Mouse (Mus musculus): ENCODE results near the gene Clcn1. TPM values are rescaled to one million over a fixed set of nuclear protein-coding genes. Genes with fewer than 3 reads are reported as not detected.

Gene Clcn1
- total and polyA plus RNA-seq, 3 experiments: 0.11 to 0.45 TPM; not detected in 1

GRCm38 (mm10) chr6:42351776-42352485 is 65.4 kb downstream of the Clcn1 start:
- Histone ChIP-seq H3K4me3 (ENCODE audit: low read depth, low read length) (peak overlapping the region; percentile 11; the same call in 1 of the 2 replicates), H3K36me3 (replicated peaks) (peaks cover 21% of the 10 kb centered on the region), H3K27me3 (ENCODE audit: insufficient read depth, low read length) (peaks cover 5% of the 10 kb centered on the region; the same call in 1 of the 2 replicates), H3K4me1 (ENCODE audit: insufficient read depth, low read depth, low read length) (peaks cover 57% of the 10 kb centered on the region), H3K9me3 (replicated peaks) (no peaks in the 10 kb centered on the region)
- DNase-seq (ENCODE audit: low spot score) (peak; percentile 36), ATAC-seq (ENCODE audit: extremely low read depth, insufficient number of reproducible peaks, low FRiP score, poor library complexity, severe bottlenecking) (no peak)
- no peak for TF ChIP-seq GATA1 (IDR thresholded peaks at IDR 0.05; ENCODE audit: borderline replicate concordance, low read length)
- no peak for TF ChIP-seq CTCF (IDR thresholded peaks at IDR 0.05; ENCODE audit: low read depth, low read length)
- TF ChIP-seq GATA2 (IDR thresholded peaks at IDR 0.05; ENCODE audit: borderline replicate concordance, low read depth, low read length): no peak
- no peak for TF ChIP-seq POLR2AphosphoS5 (IDR thresholded peaks at IDR 0.05; ENCODE audit: insufficient replicate concordance, low read depth, low read length)
- TF ChIP-seq TAL1 (conservative IDR thresholded peaks at IDR 0.05; ENCODE audit: low read depth, low read length): no peak

GRCm38 (mm10) chr6:42352486-42352846 is 66.0 kb downstream of the Clcn1 start:
- TF ChIP-seq TAL1 (conservative IDR thresholded peaks at IDR 0.05; ENCODE audit: low read depth, low read length) (no peak), POLR2AphosphoS5 (IDR thresholded peaks at IDR 0.05; ENCODE audit: insufficient replicate concordance, low read depth, low read length) (no peak), GATA2 (IDR thresholded peaks at IDR 0.05; ENCODE audit: borderline replicate concordance, low read depth, low read length) (no peak), CTCF (IDR thresholded peaks at IDR 0.05; ENCODE audit: low read depth, low read length) (no peak), GATA1 (IDR thresholded peaks at IDR 0.05; ENCODE audit: borderline replicate concordance, low read length) (no peak)
- H3K4me1 ChIP-seq (ENCODE audit: insufficient read depth, low read depth, low read length): peaks cover 57% of the 10 kb centered on the region
- no peaks in the 10 kb centered on the region for H3K9me3 ChIP-seq (replicated peaks)
- H3K27me3 ChIP-seq (ENCODE audit: insufficient read depth, low read length): peaks cover 5% of the 10 kb centered on the region; the same call in 1 of the 2 replicates
- no peak overlapping the region; the same call in 1 of the 2 replicates for H3K4me3 ChIP-seq (ENCODE audit: low read depth, low read length)
- DNase-seq (ENCODE audit: low spot score) (no peak), ATAC-seq (ENCODE audit: extremely low read depth, insufficient number of reproducible peaks, low FRiP score, poor library complexity, severe bottlenecking) (no peak)
- peaks cover 27% of the 10 kb centered on the region for H3K36me3 ChIP-seq (replicated peaks)

DNA sequence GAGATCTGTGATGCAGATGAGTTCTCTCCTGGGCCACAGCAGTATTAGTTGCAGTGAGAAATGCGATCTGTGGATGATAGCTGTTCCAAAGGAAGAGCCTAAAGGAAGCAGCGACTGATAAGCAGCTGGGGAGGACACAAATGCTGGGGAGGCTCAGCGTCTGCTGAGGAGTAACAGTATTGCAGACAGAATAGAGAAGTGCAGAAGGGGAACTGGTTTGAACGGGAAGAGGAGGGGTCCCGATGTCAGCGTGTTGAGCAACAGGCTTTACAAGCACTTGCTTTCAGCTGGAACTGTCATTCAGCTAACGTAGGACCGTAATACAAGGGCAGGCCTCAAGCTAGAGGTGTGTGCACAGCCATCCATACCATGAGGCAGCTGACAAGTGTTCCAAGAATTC is 66.7 kb downstream of the Clcn1 start:
- TF ChIP-seq GATA1 (IDR thresholded peaks at IDR 0.05; ENCODE audit: borderline replicate concordance, low read length): no peak
- TF ChIP-seq CTCF (IDR thresholded peaks at IDR 0.05; ENCODE audit: low read depth, low read length): no peak
- no peak for TF ChIP-seq GATA2 (IDR thresholded peaks at IDR 0.05; ENCODE audit: borderline replicate concordance, low read depth, low read length)
- TF ChIP-seq TAL1 (conservative IDR thresholded peaks at IDR 0.05; ENCODE audit: low read depth, low read length): no peak
- TF ChIP-seq POLR2AphosphoS5 (IDR thresholded peaks at IDR 0.05; ENCODE audit: insufficient replicate concordance, low read depth, low read length): no peak
- DNase-seq (ENCODE audit: low spot score) (peak; percentile 25), ATAC-seq (ENCODE audit: extremely low read depth, insufficient number of reproducible peaks, low FRiP score, poor library complexity, severe bottlenecking) (peak; percentile 24)
- Histone ChIP-seq H3K27me3 (ENCODE audit: insufficient read depth, low read length) (peaks cover 5% of the 10 kb centered on the region; the same call in 1 of the 2 replicates), H3K4me1 (ENCODE audit: insufficient read depth, low read depth, low read length) (peaks cover 57% of the 10 kb centered on the region), H3K4me3 (ENCODE audit: low read depth, low read length) (no peak overlapping the region), H3K9me3 (replicated peaks) (no peaks in the 10 kb centered on the region), H3K36me3 (replicated peaks) (peaks cover 34% of the 10 kb centered on the region)

DNA sequence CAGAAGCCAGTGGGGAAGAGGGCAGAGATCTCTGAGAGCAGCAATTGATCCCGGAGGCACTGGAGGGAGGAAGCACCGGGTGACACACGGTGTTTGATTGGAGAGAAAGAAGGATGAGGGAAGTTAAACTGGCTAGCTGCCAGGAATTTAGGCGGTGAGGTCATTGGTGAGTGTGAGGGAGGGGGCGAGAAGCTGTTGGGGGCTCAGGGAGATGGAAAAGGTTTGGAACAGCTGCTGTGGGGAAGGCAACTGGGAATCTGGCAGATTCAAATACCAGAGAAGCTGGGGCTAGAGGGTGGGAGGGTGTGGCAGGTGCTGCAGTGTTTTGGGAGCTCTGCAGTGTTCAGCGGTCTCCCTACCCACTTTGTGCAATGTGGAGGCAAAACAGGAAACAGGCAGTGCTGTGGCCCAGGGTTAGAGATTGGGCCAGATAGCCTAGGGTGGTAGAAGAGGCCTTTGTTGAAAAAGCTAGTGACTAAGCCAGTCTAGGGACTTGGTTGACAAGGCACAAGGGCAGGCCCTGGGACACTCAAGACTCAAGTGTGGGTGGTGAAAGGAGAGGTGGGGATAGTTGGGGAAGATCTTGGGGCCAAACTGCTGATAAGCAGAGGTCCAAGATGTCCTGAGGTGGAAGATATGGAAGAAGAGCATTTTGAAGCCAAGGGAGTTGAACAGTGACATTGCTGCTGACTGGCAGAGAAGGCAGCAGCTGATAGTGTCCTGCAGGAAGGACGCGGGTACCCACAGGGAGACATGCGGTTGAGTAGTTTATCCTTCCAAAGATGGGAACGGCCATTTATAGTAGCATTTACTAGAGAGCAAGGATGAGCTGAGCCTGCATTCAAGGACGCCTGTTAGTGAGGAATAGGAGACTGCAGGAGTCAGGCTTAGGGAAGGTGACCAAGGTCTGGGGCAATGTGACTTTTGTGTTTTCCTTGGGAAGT is 67.9 kb downstream of the Clcn1 start:
- no peak for TF ChIP-seq CTCF (IDR thresholded peaks at IDR 0.05; ENCODE audit: low read depth, low read length)
- TF ChIP-seq GATA2 (IDR thresholded peaks at IDR 0.05; ENCODE audit: borderline replicate concordance, low read depth, low read length): no peak
- no peak for TF ChIP-seq GATA1 (IDR thresholded peaks at IDR 0.05; ENCODE audit: borderline replicate concordance, low read length)
- TF ChIP-seq POLR2AphosphoS5 (IDR thresholded peaks at IDR 0.05; ENCODE audit: insufficient replicate concordance, low read depth, low read length): no peak
- TF ChIP-seq TAL1 (conservative IDR thresholded peaks at IDR 0.05; ENCODE audit: low read depth, low read length): no peak
- Histone ChIP-seq H3K4me3 (ENCODE audit: low read depth, low read length) (no peak overlapping the region; the same call in 1 of the 2 replicates), H3K36me3 (replicated peaks) (peaks cover 41% of the 10 kb centered on the region)

GRCm38 (mm10) chr6:42355366-42355765 is 68.9 kb downstream of the Clcn1 start:
- H3K36me3 ChIP-seq (replicated peaks): peaks cover 44% of the 10 kb centered on the region
- no peak for TF ChIP-seq TAL1 (conservative IDR thresholded peaks at IDR 0.05; ENCODE audit: low read depth, low read length)
- no peak for TF ChIP-seq GATA1 (IDR thresholded peaks at IDR 0.05; ENCODE audit: borderline replicate concordance, low read length)
- TF ChIP-seq GATA2 (IDR thresholded peaks at IDR 0.05; ENCODE audit: borderline replicate concordance, low read depth, low read length): no peak
- no peak for TF ChIP-seq POLR2AphosphoS5 (IDR thresholded peaks at IDR 0.05; ENCODE audit: insufficient replicate concordance, low read depth, low read length)
- TF ChIP-seq CTCF (IDR thresholded peaks at IDR 0.05; ENCODE audit: low read depth, low read length): no peak
- DNase-seq (ENCODE audit: low spot score): no peak
- H3K4me1 ChIP-seq (ENCODE audit: insufficient read depth, low read depth, low read length): peaks cover 44% of the 10 kb centered on the region
- H3K4me3 ChIP-seq (ENCODE audit: low read depth, low read length): no peak overlapping the region
- H3K27me3 ChIP-seq (ENCODE audit: insufficient read depth, low read length): peaks cover 5% of the 10 kb centered on the region; the same call in 1 of the 2 replicates
- H3K9me3 ChIP-seq (replicated peaks): no peaks in the 10 kb centered on the region
- no peak for ATAC-seq (ENCODE audit: extremely low read depth, insufficient number of reproducible peaks, low FRiP score, poor library complexity, severe bottlenecking)

More for the DNA sequence above, 67.9 kb downstream of the Clcn1 start:
- Histone ChIP-seq H3K27me3 (ENCODE audit: insufficient read depth, low read length) (peaks cover 5% of the 10 kb centered on the region; the same call in 1 of the 2 replicates), H3K4me1 (ENCODE audit: insufficient read depth, low read depth, low read length) (peaks cover 49% of the 10 kb centered on the region), H3K9me3 (replicated peaks) (no peaks in the 10 kb centered on the region)
- DNase-seq (ENCODE audit: low spot score) (peak; percentile 25), ATAC-seq (ENCODE audit: extremely low read depth, insufficient number of reproducible peaks, low FRiP score, poor library complexity, severe bottlenecking) (peak; percentile 50)

Data from G1E (cell line).